Comparison of ENCODE assay signal across 8 mouse cellular contexts in genomic region chr9:64393914-64394596, GRCm38 (mm10). TPM values are rescaled to one million over a fixed set of nuclear protein-coding genes. Genes with fewer than 3 reads are reported as not detected.
DNase-seq lines count a peak whose midpoint lies in the region; ATAC-seq and TF ChIP-seq lines count a peak whose summit lies in the region.

No protein-coding gene starts in this region.

- no peak overlapping the region for H3K27ac ChIP-seq in forebrain, embryonic 14.5 days (ENCODE audit: low read depth, low read length)
- H3K27ac ChIP-seq in forebrain, embryonic 15.5 days (replicated peaks), result no peak overlapping the region
- H3K27ac ChIP-seq in heart, embryonic 15.5 days, result peak overlapping the region; percentile 65
- no peak overlapping the region for H3K27ac ChIP-seq in midbrain, postnatal 0 days (ENCODE audit: low read depth, low read length)
- H3K27ac ChIP-seq in testis, adult 2 months (ENCODE audit: control insufficient read depth, insufficient read depth, low read depth, low read length), result no peak overlapping the region; the same call in 1 of the 2 replicates

- ATAC-seq in forebrain, embryonic 14.5 days, result no peak
- ATAC-seq in forebrain, embryonic 15.5 days (replicated peaks), result no peak
- peak; percentile 50; the same call in 1 of the 2 replicates for ATAC-seq in common myeloid progenitor, adult 5-6 weeks (replicated peaks; ENCODE audit: low read depth, poor library complexity, severe bottlenecking)
- 0 out of 2 replicates have a peak, but pooled peaks have one; percentile 62 for ATAC-seq in heart, embryonic 15.5 days (replicated peaks; ENCODE audit: insufficient number of reproducible peaks, insufficient read depth, low FRiP score, low read depth)
- no peak for ATAC-seq in midbrain, postnatal 0 days (ENCODE audit: low FRiP score)

- H3K9me3 ChIP-seq in forebrain, embryonic 14.5 days (replicated peaks; ENCODE audit: control insufficient read depth, low read length), result no peaks in the 10 kb centered on the region
- H3K9me3 ChIP-seq in forebrain, embryonic 15.5 days, result no peaks in the 10 kb centered on the region
- H3K9me3 ChIP-seq in heart, embryonic 15.5 days (replicated peaks), result no peaks in the 10 kb centered on the region
- no peaks in the 10 kb centered on the region for H3K9me3 ChIP-seq in midbrain, postnatal 0 days (ENCODE audit: low read length)

- no peak overlapping the region for H3K4me3 ChIP-seq in forebrain, embryonic 14.5 days (ENCODE audit: low read depth, low read length)
- H3K4me3 ChIP-seq in forebrain, embryonic 15.5 days, result no peak overlapping the region
- no peak overlapping the region for H3K4me3 ChIP-seq in heart, embryonic 15.5 days
- no peak overlapping the region for H3K4me3 ChIP-seq in midbrain, postnatal 0 days (ENCODE audit: low read depth, low read length)
- no peak overlapping the region for H3K4me3 ChIP-seq in testis, adult 2 months (ENCODE audit: control insufficient read depth, low read depth, low read length)

- no peaks in the 10 kb centered on the region for H3K36me3 ChIP-seq in forebrain, embryonic 14.5 days (ENCODE audit: control insufficient read depth, insufficient read depth, low read length)
- no peaks in the 10 kb centered on the region for H3K36me3 ChIP-seq in forebrain, embryonic 15.5 days
- no peaks in the 10 kb centered on the region for H3K36me3 ChIP-seq in heart, embryonic 15.5 days
- H3K36me3 ChIP-seq in midbrain, postnatal 0 days (ENCODE audit: insufficient read depth, low read length), result no peaks in the 10 kb centered on the region
- no peaks in the 10 kb centered on the region for H3K36me3 ChIP-seq in testis, adult 2 months (ENCODE audit: control insufficient read depth, insufficient read depth, low read length)

- peak; percentile 83 for TF ChIP-seq CTCF in midbrain, postnatal 0 days (IDR thresholded peaks at IDR 0.05)
- TF ChIP-seq CTCF in testis, adult 2 months (IDR thresholded peaks at IDR 0.05; ENCODE audit: control insufficient read depth, insufficient read depth, insufficient replicate concordance, low read depth, low read length), result peak; percentile 77; the same call in 1 of the 2 replicates

- no peak overlapping the region for H3K9ac ChIP-seq in forebrain, embryonic 14.5 days (ENCODE audit: low read length)
- H3K9ac ChIP-seq in forebrain, embryonic 15.5 days (replicated peaks), result no peak overlapping the region
- no peak overlapping the region for H3K9ac ChIP-seq in heart, embryonic 15.5 days
- H3K9ac ChIP-seq in midbrain, postnatal 0 days (replicated peaks; ENCODE audit: low read length, poor library complexity, severe bottlenecking), result no peak overlapping the region

- H3K4me1 ChIP-seq in forebrain, embryonic 14.5 days (ENCODE audit: control insufficient read depth, insufficient read depth, low read length), result no peaks in the 10 kb centered on the region
- H3K4me1 ChIP-seq in forebrain, embryonic 15.5 days, result peaks cover 6% of the 10 kb centered on the region; the same call in 1 of the 2 replicates
- peaks cover 7% of the 10 kb centered on the region for H3K4me1 ChIP-seq in heart, embryonic 15.5 days (replicated peaks)
- H3K4me1 ChIP-seq in midbrain, postnatal 0 days (ENCODE audit: insufficient read depth, low read length), result no peaks in the 10 kb centered on the region; the same call in 1 of the 2 replicates
- peaks cover 10% of the 10 kb centered on the region for H3K4me1 ChIP-seq in testis, adult 2 months (ENCODE audit: control insufficient read depth, insufficient read depth, low read length)

- 41% methylated on average over 5 of the region's 5 CpGs for WGBS in forebrain, embryonic 14.5 days
- WGBS in forebrain, embryonic 15.5 days, result 42% methylated on average over 5 of the region's 5 CpGs
- 50% methylated on average over 5 of the region's 5 CpGs for WGBS in heart, embryonic 15.5 days
- WGBS in midbrain, postnatal 0 days, result 45% methylated on average over 5 of the region's 5 CpGs

- H3K27me3 ChIP-seq in forebrain, embryonic 14.5 days (replicated peaks; ENCODE audit: control insufficient read depth, insufficient read depth, low read length), result no peaks in the 10 kb centered on the region
- no peaks in the 10 kb centered on the region for H3K27me3 ChIP-seq in forebrain, embryonic 15.5 days
- H3K27me3 ChIP-seq in heart, embryonic 15.5 days, result peaks cover 13% of the 10 kb centered on the region
- H3K27me3 ChIP-seq in midbrain, postnatal 0 days (ENCODE audit: insufficient read depth, low read length), result no peaks in the 10 kb centered on the region
- no peaks in the 10 kb centered on the region for H3K27me3 ChIP-seq in testis, adult 2 months (ENCODE audit: control insufficient read depth, insufficient read depth, low read length)

- no peak for TF ChIP-seq POLR2A in testis, adult 2 months (IDR thresholded peaks at IDR 0.05; ENCODE audit: control insufficient read depth, low read depth, low read length)

- peak; percentile 65 for DNase-seq in forebrain, embryonic 14.5 days (ENCODE audit: low spot score)
- DNase-seq in ZHBTc4 (ENCODE audit: low read depth, low spot score), result peak; percentile 94
- peak; percentile 46 for DNase-seq in left cerebral cortex, adult 11 months (ENCODE audit: low spot score)
- DNase-seq in midbrain, postnatal 0 days (ENCODE audit: low spot score), result peak; percentile 52

- no peak overlapping the region for H3K4me2 ChIP-seq in forebrain, embryonic 14.5 days (ENCODE audit: low read length)
- no peak overlapping the region for H3K4me2 ChIP-seq in forebrain, embryonic 15.5 days (replicated peaks)
- no peak overlapping the region for H3K4me2 ChIP-seq in heart, embryonic 15.5 days
- no peak overlapping the region for H3K4me2 ChIP-seq in midbrain, postnatal 0 days (ENCODE audit: low read depth, low read length, poor library complexity, severe bottlenecking)

RNA-seq across cellular contexts. Expression of gene Megf11, which starts 8.6 kb away (rescaled TPM):
- 7.0 and 9.2 TPM in 2 replicates for polyA plus RNA-seq in forebrain, embryonic 14.5 days (2014; fragmentation: Nextera tagmentation; extraction: Ambion mirVana)
- polyA plus RNA-seq in forebrain, embryonic 15.5 days (2015; fragmentation: Nextera tagmentation; extraction: Ambion mirVana), result 8.8 and 9.0 TPM in 2 replicates
- total RNA-seq in common myeloid progenitor, adult 5-6 weeks (2017), result 0.23 and 0.53 TPM in 2 replicates
- 0.63 and 0.72 TPM in 2 replicates for polyA plus RNA-seq in heart, embryonic 15.5 days (2015; fragmentation: Nextera tagmentation; extraction: Ambion mirVana)
- 35.1 and 41.8 TPM in 2 replicates for total RNA-seq in midbrain, postnatal 0 days (2014; rRNA removed)
- polyA plus RNA-seq in midbrain, postnatal 0 days (2015; fragmentation: Nextera tagmentation; extraction: Ambion mirVana), result 17.7 and 18.1 TPM in 2 replicates
- polyA plus RNA-seq in testis, adult 2 months (2012; rRNA removed), result 0.30 TPM in 2 replicates

RNA-seq across cellular contexts. Expression of gene Dis3l, which starts 53.0 kb away (rescaled TPM):
- 22.5 and 24.7 TPM in 2 replicates for polyA plus RNA-seq in forebrain, embryonic 14.5 days (2014; fragmentation: Nextera tagmentation; extraction: Ambion mirVana)
- polyA plus RNA-seq in forebrain, embryonic 15.5 days (2015; fragmentation: Nextera tagmentation; extraction: Ambion mirVana), result 23.4 and 23.7 TPM in 2 replicates
- 15.3 and 22.0 TPM in 2 replicates for total RNA-seq in common myeloid progenitor, adult 5-6 weeks (2017)
- 17.3 and 18.5 TPM in 2 replicates for polyA plus RNA-seq in heart, embryonic 15.5 days (2015; fragmentation: Nextera tagmentation; extraction: Ambion mirVana)
- 18.5 and 22.5 TPM in 2 replicates for total RNA-seq in midbrain, postnatal 0 days (2014; rRNA removed)
- polyA plus RNA-seq in midbrain, postnatal 0 days (2015; fragmentation: Nextera tagmentation; extraction: Ambion mirVana), result 18.1 and 19.6 TPM in 2 replicates
- polyA plus RNA-seq in testis, adult 2 months (2012; rRNA removed), result 94.9 and 99.3 TPM in 2 replicates

Comparison
In these comparisons a context has a peak if more than half of its experiments do, and no peak if none do; other contexts are left out.
1. ATAC-seq: peak in common myeloid progenitor, adult 5-6 weeks (single experiment) and heart, embryonic 15.5 days (single experiment); none in forebrain, embryonic 14.5 days (single experiment), forebrain, embryonic 15.5 days (single experiment) and midbrain, postnatal 0 days (single experiment).
2. Peak in every context shown above with its lines, with median percentiles within 50 percentile points of each other: DNase-seq.